In the genomic region with DNA sequence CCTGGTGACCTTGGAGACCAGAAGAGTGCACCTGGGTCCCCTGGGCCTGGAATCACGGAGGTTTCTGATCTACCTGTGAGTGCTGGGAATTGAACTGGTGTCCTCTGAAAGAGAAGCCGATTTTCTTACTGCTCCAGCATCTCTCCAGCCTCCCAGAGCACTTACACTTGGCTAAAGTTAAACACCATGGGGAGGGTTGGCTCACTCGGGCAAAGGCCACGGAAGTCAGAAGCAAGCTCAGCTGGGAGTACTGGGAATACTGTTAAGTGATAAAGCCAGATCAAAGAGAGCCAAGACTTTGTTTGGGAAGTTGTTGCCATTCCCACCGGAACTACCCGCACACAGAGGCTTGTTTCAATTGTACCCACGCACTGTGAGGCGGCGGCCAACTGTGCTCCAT, we compare ENCODE assay signal across 15 mouse cellular contexts. TPM values are rescaled to one million over a fixed set of nuclear protein-coding genes. Genes with fewer than 3 reads are reported as not detected.
DNase-seq lines count a peak whose midpoint lies in the region; ATAC-seq lines count a peak whose summit lies in the region.
"Had no signal": no experiment of that assay in that cellular context is flagged by ENCODE, and none has a peak within 500 bp of the region (broad histone marks: within the 10 kb centered on the region; RNA-seq: fewer than 3 reads in every experiment).

No protein-coding gene starts in this region.

- no peak for ATAC-seq in megakaryocyte, adult 5-6 weeks (ENCODE audit: poor library complexity, severe bottlenecking)
- peak; percentile 53 for ATAC-seq in intestine, embryonic 15.5 days
- no peak for ATAC-seq in forebrain, embryonic 11.5 days (replicated peaks; ENCODE audit: low FRiP score)
- ATAC-seq: forebrain, embryonic 15.5 days had no signal

- H3K9ac ChIP-seq in intestine, embryonic 15.5 days = no peak overlapping the region
- no peak overlapping the region for H3K9ac ChIP-seq in forebrain, embryonic 11.5 days (ENCODE audit: low read length)
- H3K9ac ChIP-seq: forebrain, embryonic 15.5 days; hindbrain, embryonic 15.5 days had no signal

- no peak for DNase-seq in heart, embryonic 10.5 days (ENCODE audit: low spot score)
- no peak for DNase-seq in heart, postnatal 4 days
- DNase-seq in left cerebral cortex, postnatal 4 days = no peak
- no peak for DNase-seq in forebrain, embryonic 11.5 days (ENCODE audit: low spot score)
- DNase-seq: adrenal gland, adult 2 months; adrenal gland, postnatal 36 days; gastrocnemius, postnatal 36 days; heart, adult 11 months had no signal

- H3K4me2 ChIP-seq in intestine, embryonic 15.5 days (replicated peaks) = no peak overlapping the region
- H3K4me2 ChIP-seq in forebrain, embryonic 11.5 days (ENCODE audit: low read depth, low read length, severe bottlenecking) = no peak overlapping the region
- H3K4me2 ChIP-seq: forebrain, embryonic 15.5 days; hindbrain, embryonic 15.5 days had no signal

- H3K9me3 ChIP-seq in heart, embryonic 10.5 days = no peaks in the 10 kb centered on the region
- no peaks in the 10 kb centered on the region for H3K9me3 ChIP-seq in megakaryocyte, embryonic 14.5 days
- no peaks in the 10 kb centered on the region for H3K9me3 ChIP-seq in intestine, embryonic 15.5 days
- no peaks in the 10 kb centered on the region for H3K9me3 ChIP-seq in forebrain, embryonic 11.5 days (ENCODE audit: control insufficient read depth, low read length)
- H3K9me3 ChIP-seq: embryonic facial prominence, embryonic 10.5 days; forebrain, embryonic 15.5 days; hindbrain, embryonic 15.5 days had no signal

- no peak overlapping the region for H3K4me3 ChIP-seq in heart, embryonic 10.5 days
- H3K4me3 ChIP-seq in megakaryocyte, embryonic 14.5 days (replicated peaks) = peak overlapping the region; percentile 14
- H3K4me3 ChIP-seq in intestine, embryonic 15.5 days (replicated peaks) = no peak overlapping the region
- H3K4me3 ChIP-seq in forebrain, embryonic 11.5 days (ENCODE audit: low read depth, low read length) = no peak overlapping the region
- H3K4me3 ChIP-seq: embryonic facial prominence, embryonic 10.5 days; forebrain, embryonic 15.5 days; hindbrain, embryonic 15.5 days had no signal

- H3K27ac ChIP-seq in heart, embryonic 10.5 days = peak overlapping the region; percentile 64
- no peak overlapping the region for H3K27ac ChIP-seq in intestine, embryonic 15.5 days
- H3K27ac ChIP-seq in forebrain, embryonic 11.5 days (ENCODE audit: low read depth, low read length) = no peak overlapping the region
- H3K27ac ChIP-seq: embryonic facial prominence, embryonic 10.5 days; forebrain, embryonic 15.5 days; hindbrain, embryonic 15.5 days had no signal

- H3K36me3 ChIP-seq in heart, embryonic 10.5 days = peaks cover 5% of the 10 kb centered on the region; the same call in 1 of the 2 replicates
- H3K36me3 ChIP-seq in megakaryocyte, embryonic 14.5 days (replicated peaks; ENCODE audit: low read length) = no peaks in the 10 kb centered on the region
- peaks cover 4% of the 10 kb centered on the region; the same call in 1 of the 2 replicates for H3K36me3 ChIP-seq in intestine, embryonic 15.5 days
- no peaks in the 10 kb centered on the region for H3K36me3 ChIP-seq in forebrain, embryonic 11.5 days (ENCODE audit: control insufficient read depth, insufficient read depth, low read length)

- H3K27me3 ChIP-seq in heart, embryonic 10.5 days (ENCODE audit: insufficient read depth, poor library complexity, severe bottlenecking) = peaks cover 41% of the 10 kb centered on the region
- peaks cover 57% of the 10 kb centered on the region for H3K27me3 ChIP-seq in megakaryocyte, embryonic 14.5 days (replicated peaks)
- H3K27me3 ChIP-seq in intestine, embryonic 15.5 days (replicated peaks) = no peaks in the 10 kb centered on the region
- no peaks in the 10 kb centered on the region for H3K27me3 ChIP-seq in forebrain, embryonic 11.5 days (ENCODE audit: control insufficient read depth, insufficient read depth, low read length)
- H3K27me3 ChIP-seq: forebrain, embryonic 15.5 days; hindbrain, embryonic 15.5 days had no signal

- H3K4me1 ChIP-seq in heart, embryonic 10.5 days = peaks cover 41% of the 10 kb centered on the region
- peaks cover 22% of the 10 kb centered on the region for H3K4me1 ChIP-seq in megakaryocyte, embryonic 14.5 days
- H3K4me1 ChIP-seq in intestine, embryonic 15.5 days (replicated peaks) = peaks cover 14% of the 10 kb centered on the region; the same call in 1 of the 2 replicates
- no peaks in the 10 kb centered on the region for H3K4me1 ChIP-seq in forebrain, embryonic 11.5 days (replicated peaks; ENCODE audit: control insufficient read depth, insufficient read depth, low read length)
- H3K4me1 ChIP-seq: forebrain, embryonic 15.5 days; hindbrain, embryonic 15.5 days had no signal

- intact Hi-C loops in left cerebral cortex, postnatal 4 days (cut with DNase I) = no loop called here

- 47% methylated on average over 9 of the region's 9 CpGs for WGBS in heart, embryonic 10.5 days
- 54% methylated on average over 9 of the region's 9 CpGs for WGBS in intestine, embryonic 15.5 days
- WGBS in forebrain, embryonic 11.5 days = 83% methylated on average over 9 of the region's 9 CpGs

RNA-seq across cellular contexts. Expression of gene Nfatc2, which starts 53.0 kb away (rescaled TPM):
- 2.0 and 4.6 TPM in 2 replicates for polyA plus RNA-seq in heart, embryonic 10.5 days (2016; fragmentation: Nextera tagmentation; extraction: Ambion mirVana)
- total RNA-seq in heart, postnatal 4 days (2021) = 10 to 100 TPM; 18.8 to 21.3 TPM
- 1.0 and 2.8 TPM in 2 replicates for polyA plus RNA-seq in megakaryocyte, embryonic 14.5 days (2012; ENCODE audit: insufficient read depth, low replicate concordance)
- 12.9 and 14.1 TPM in 2 replicates for total RNA-seq in megakaryocyte, adult 5-6 weeks (2015)
- total RNA-seq in megakaryocyte, adult 5-6 weeks (2017) = 3.2 and 6.4 TPM in 2 replicates
- polyA plus RNA-seq in intestine, embryonic 15.5 days (2015; fragmentation: Nextera tagmentation; extraction: Ambion mirVana) = 1.8 and 2.4 TPM in 2 replicates
- 1 to 10 TPM; 6.0 to 6.2 TPM for total RNA-seq in left cerebral cortex, postnatal 4 days (2021)
- 0.55 and 0.89 TPM in 2 replicates for polyA plus RNA-seq in forebrain, embryonic 11.5 days (2014; fragmentation: Nextera tagmentation; extraction: Ambion mirVana)
- total RNA-seq: MEL had no signal
